Mouse (Mus musculus): ENCODE results near the gene Snap47.

DNA sequence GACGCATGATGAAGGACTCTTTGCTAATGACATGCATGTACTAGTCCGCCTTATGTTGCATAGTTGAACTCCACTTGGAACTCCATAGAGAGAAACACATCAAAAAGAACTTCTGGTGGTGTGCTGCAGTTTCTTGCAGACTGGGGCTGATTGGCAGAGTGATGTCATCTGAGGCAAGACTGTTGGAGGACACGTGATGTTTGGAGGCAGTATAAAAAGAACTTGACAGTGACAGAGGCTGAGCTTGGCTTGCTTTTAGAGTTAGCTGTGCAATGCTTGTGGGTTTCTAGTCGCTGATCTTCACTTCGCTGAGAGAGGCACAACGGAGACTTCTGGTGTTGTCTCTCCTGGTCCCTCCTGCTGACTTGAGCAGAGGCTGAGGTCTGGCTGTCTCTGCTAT lies 26.3 kb upstream of the Snap47 start:
- TF ChIP-seq CTCF (IDR thresholded peaks at IDR 0.05; ENCODE audit: insufficient read depth, low read depth, low read length) (no peak), POLR2A (IDR thresholded peaks at IDR 0.05; ENCODE audit: insufficient read depth, low read depth, low read length) (no peak)
